Mouse (Mus musculus): ENCODE measurements around the gene Fastkd3.
"Not testable (repeated sequence)": the region's sequence is repeated elsewhere in the genome, so short reads cannot be mapped to it uniquely, and the experiment has no call there.

Gene Fastkd3

DNA sequence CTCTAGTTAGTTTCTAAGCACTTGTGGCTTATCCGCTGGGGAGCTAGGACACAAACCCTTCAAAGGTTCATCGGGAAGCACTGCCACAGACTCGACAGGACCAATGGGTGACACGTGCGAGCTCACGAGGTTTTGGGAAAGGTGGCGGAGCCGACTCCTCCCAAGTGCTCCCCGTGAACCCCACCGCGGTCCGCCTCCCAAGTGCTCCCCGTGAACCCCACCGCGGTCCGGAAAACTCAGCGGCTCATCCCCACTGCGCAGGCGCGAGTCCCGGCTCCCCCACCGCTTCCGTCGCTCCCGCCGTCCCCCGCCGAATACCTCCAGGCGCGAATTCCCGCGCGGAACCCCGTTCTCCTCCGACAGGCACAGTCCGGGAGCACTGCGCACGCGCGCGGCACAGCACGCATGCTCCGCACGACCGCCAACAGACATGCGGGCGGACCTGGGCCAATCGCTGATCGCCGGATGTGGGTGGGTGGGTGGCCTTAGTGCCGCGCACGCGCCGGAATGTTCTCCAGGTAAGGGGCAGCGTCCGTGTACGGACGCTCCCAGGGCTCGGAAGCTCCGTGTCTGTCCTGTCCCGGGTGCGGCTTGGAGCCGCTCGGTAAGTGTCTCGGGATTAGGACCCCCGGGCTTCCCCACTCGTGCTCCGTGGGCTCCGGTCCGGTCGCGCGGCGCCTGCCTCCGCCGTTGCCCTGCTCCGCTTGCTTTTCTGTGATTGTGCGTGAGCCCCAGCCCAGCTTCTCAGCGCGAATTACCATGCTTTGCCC, at the start of gene Fastkd3, which contains the start of gene Mtrr:
Gene Fastkd3 (plus strand): TSS at position 488 of the 770 bp plus-strand sequence.
Gene Mtrr (minus strand): TSS at position 403 of the 770 bp plus-strand sequence.
- peak; percentile 95 for DNase-seq (ENCODE audit: extremely low read depth, insufficient read length, low spot score)

- DNase-seq (ENCODE audit: extremely low read depth, insufficient read length, low spot score) = not testable (repeated sequence)
Observed at GRCm38 (mm10) chr13:68553391-68553790, 28.6 kb upstream of the Fastkd3 start.

GRCm38 (mm10) chr13:68568110-68568509, 13.9 kb upstream of the Fastkd3 start:
- DNase-seq (ENCODE audit: extremely low read depth, insufficient read length, low spot score) = no peak

GRCm38 (mm10) chr13:68568548-68568947, 13.5 kb upstream of the Fastkd3 start:
- DNase-seq (ENCODE audit: extremely low read depth, insufficient read length, low spot score) = no peak

GRCm38 (mm10) chr13:68569589-68570336, 12.3 kb upstream of the Fastkd3 start:
- DNase-seq (ENCODE audit: extremely low read depth, insufficient read length, low spot score) = peak; percentile 25

DNA sequence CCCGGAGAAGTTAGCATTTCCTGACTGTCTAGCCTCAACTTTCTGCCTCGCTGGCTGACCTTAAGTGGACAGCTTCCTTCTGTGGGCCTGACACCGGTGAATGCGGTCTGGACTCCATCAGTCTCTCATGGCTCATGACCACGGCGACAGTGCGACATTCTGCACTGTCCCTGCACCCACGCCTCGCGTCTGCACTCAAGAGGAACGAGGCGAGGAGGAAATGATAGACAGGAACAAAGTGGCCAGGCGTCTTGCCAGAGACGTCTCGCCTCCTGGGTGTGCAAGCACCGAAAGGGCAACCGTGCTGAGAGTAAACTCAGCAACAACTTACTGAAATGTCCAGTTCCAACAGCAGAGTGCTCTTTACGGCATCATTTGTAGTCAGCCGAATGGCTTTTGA, 9.8 kb upstream of the Fastkd3 start:
- DNase-seq (ENCODE audit: extremely low read depth, insufficient read length, low spot score) = no peak

- DNase-seq (ENCODE audit: extremely low read depth, insufficient read length, low spot score) = no peak
Observed at GRCm38 (mm10) chr13:68572966-68573913, 8.8 kb upstream of the Fastkd3 start.

DNA sequence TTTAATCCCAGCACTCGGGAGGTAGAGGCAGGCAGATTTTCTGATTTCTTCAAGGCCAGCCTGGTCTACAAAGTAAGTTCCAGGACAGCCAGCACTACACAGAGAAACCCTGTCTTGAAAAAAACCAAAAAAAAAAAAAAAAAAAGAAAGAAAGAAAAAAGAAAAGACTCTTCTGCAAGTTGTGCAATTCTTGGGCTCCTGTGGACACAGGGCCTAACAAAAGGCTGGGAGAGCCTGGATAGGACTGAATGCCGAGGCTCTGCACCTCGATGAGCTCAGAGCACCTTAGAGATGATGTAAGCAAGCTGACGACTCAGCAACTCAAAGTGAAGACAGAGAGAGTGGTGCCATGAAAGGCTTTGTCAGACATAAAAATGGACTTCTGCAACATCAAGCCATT, 7.6 kb upstream of the Fastkd3 start:
- DNase-seq (ENCODE audit: extremely low read depth, insufficient read length, low spot score) = no peak

- DNase-seq (ENCODE audit: extremely low read depth, insufficient read length, low spot score) = no peak
Observed at GRCm38 (mm10) chr13:68577945-68578344, 4.1 kb upstream of the Fastkd3 start.

GRCm38 (mm10) chr13:68581086-68581740, 821 bp upstream of the Fastkd3 start:
- no peak for DNase-seq (ENCODE audit: extremely low read depth, insufficient read length, low spot score)

DNA sequence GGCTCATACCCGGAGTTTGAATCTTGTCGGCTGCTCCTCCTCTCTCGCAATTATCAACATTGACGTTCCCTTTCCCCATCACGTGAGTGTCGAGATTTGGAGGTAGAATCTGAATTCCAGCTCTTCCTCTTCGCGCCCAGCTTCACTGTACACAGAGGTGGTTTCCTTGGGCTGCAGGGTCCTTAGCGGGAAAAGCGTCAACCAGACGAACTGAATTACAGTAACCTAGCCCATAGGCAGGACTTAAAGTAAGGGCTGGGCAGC, 415 bp downstream of the Fastkd3 start:
- DNase-seq (ENCODE audit: extremely low read depth, insufficient read length, low spot score) = no peak

GRCm38 (mm10) chr13:68583961-68584360, 1.9 kb downstream of the Fastkd3 start:
- no peak for DNase-seq (ENCODE audit: extremely low read depth, insufficient read length, low spot score)

GRCm38 (mm10) chr13:68585441-68585840, 3.4 kb downstream of the Fastkd3 start:
- DNase-seq (ENCODE audit: extremely low read depth, insufficient read length, low spot score) = no peak

DNA sequence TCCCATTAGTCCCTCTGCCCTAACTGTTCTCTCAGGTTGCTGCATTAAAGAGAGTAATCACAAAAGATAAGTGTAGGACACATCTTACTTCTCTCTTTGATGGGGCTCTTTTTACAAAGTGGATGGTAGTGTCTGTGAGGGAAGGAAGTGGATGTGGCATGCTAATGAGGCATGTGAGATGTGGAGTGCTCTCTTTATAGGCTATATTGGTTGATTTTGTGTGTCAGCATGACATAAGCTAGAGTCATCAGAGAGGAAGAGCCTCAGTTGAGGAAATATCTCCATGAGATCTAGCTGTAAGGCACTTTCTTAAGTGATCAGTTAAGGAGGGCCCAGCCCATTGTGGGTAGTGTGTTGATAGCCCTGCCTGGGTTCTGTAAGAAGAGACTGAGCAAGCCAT, 6.3 kb downstream of the Fastkd3 start:
- no peak for DNase-seq (ENCODE audit: extremely low read depth, insufficient read length, low spot score)

DNA sequence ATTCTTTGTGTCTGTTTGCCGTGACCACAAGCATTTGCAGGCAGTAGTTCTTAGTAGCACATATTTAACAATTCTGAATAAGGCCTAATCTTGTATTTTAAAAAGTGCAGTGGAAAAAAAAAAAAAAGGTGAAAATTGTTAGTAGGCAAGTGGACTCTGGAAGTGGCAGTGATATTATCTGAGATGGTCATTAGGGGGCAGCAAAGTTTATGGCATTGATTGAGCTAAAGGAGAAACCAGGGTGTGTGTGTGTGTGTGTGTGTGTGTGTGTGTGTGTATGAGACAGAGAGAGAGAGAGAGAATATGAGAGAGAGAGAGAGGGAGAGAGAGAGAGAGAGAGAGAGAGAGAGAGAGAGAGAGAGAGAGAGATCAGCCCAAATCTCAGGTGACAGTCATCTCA, 11.8 kb downstream of the Fastkd3 start:
- DNase-seq (ENCODE audit: extremely low read depth, insufficient read length, low spot score) = no peak

GRCm38 (mm10) chr13:68597199-68597598, 15.2 kb downstream of the Fastkd3 start, which contains the start of gene 1700001L19Rik:
1700001L19Rik (plus strand) TSS chr13:68597421.
- no peak for DNase-seq (ENCODE audit: extremely low read depth, insufficient read length, low spot score)

- DNase-seq (ENCODE audit: extremely low read depth, insufficient read length, low spot score) = no peak
Observed at GRCm38 (mm10) chr13:68597667-68598066, 15.6 kb downstream of the Fastkd3 start.

- DNase-seq (ENCODE audit: extremely low read depth, insufficient read length, low spot score) = no peak
Observed at GRCm38 (mm10) chr13:68598953-68599352, 16.9 kb downstream of the Fastkd3 start.

GRCm38 (mm10) chr13:68601184-68601583, 19.1 kb downstream of the Fastkd3 start:
- DNase-seq (ENCODE audit: extremely low read depth, insufficient read length, low spot score) = no peak

DNA sequence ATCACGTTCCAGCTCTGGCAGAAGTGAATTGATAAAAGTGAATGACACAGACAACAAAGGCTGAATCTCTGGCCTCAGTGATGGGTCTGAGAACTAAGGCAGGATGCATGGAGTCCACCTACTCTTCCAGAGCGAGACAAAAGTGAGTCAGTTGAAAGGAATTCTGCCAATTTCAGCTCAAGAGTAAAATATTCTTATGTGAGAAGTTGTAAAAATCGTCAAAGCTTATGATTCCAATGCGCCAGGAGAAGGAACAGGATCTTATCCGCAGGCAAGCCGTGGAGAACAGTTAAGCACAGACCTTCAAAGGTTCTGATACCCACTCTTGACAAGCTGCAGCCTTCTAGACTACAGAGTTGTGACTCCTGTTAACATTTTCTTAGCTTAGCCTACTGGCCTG, 21.1 kb downstream of the Fastkd3 start:
- no peak for DNase-seq (ENCODE audit: extremely low read depth, insufficient read length, low spot score)

Data from 3134 (cell line).